Mouse (Mus musculus) heart, embryonic 16.5 days (tissue): ENCODE data around the gene Fut1. TPM values are rescaled to one million over a fixed set of nuclear protein-coding genes. Genes with fewer than 3 reads are reported as not detected.

Experiments used
- ATAC-seq: fragments of 200-750 bp; cut with Nextera tagmentation; replicated peaks from 2 replicates; pipeline ENCODE4 v1.8.0; 2017; ENCODE audit warnings: moderate number of reproducible peaks; ENCODE audit not compliant: insufficient read depth, low FRiP score; ENCODE audit errors: extremely low read depth
- H3K27ac ChIP-seq: fragments of 300-500 bp; sonication (generic); 2 replicates; pipeline ENCODE4 v1.5.1; 2014; ENCODE audit warnings: mild to moderate bottlenecking, low read length, control low read depth, moderate library complexity
- H3K27me3 ChIP-seq: fragments of 300-500 bp; sonication (generic); 2 replicates; pipeline ENCODE4 v1.6.1; 2014; ENCODE audit warnings: low read length, mixed read lengths; ENCODE audit not compliant: control insufficient read depth, insufficient read depth
- H3K36me3 ChIP-seq: fragments of 300-500 bp; sonication (generic); 2 replicates; pipeline ENCODE4 v1.6.1; 2014; ENCODE audit not compliant: control insufficient read depth, insufficient read depth
- H3K4me1 ChIP-seq: fragments of 300-500 bp; sonication (generic); 2 replicates; pipeline ENCODE4 v1.6.1; 2014; ENCODE audit warnings: low read length, mixed read lengths; ENCODE audit not compliant: control insufficient read depth, insufficient read depth
- H3K4me2 ChIP-seq: fragments of 300-500 bp; sonication (generic); 2 replicates; pipeline ENCODE4 v1.6.1; 2014; ENCODE audit warnings: low read depth, mild to moderate bottlenecking, control low read depth, low read length
- H3K4me3 ChIP-seq: fragments of 300-500 bp; sonication (generic); 2 replicates; pipeline ENCODE4 v1.5.1; 2014; ENCODE audit warnings: mild to moderate bottlenecking, control low read depth, low read length
- H3K9ac ChIP-seq: fragments of 300-500 bp; sonication (generic); 2 replicates; pipeline ENCODE4 v1.6.1; 2014; ENCODE audit warnings: low read length, control low read depth
- H3K9me3 ChIP-seq: fragments of 300-500 bp; sonication (generic); replicated peaks from 2 replicates; pipeline ENCODE4 v1.6.1; 2016; ENCODE audit warnings: low read length; ENCODE audit not compliant: control insufficient read depth
- WGBS: fragments of 180-500 bp; shearing (Covaris S2); extraction: QIAGEN DNeasy Blood & Tissue Kit; methylation state at CpG from one replicate; pipeline ENCODE4 v1.1.7; 2014; 5-methylcytosine and 5-hydroxymethylcytosine counted together
- polyA plus RNA-seq: library from polyadenylated mRNA; unstranded; fragments of >200 nt; fragmentation: Nextera tagmentation; extraction: Ambion mirVana; gene quantifications from 2 replicates; pipeline ENCODE4 v1.2.1, GENCODE M21; 2015

Gene Fut1
- polyA plus RNA-seq, 1 experiment from 2014 or later = 0.83 TPM

DNA sequence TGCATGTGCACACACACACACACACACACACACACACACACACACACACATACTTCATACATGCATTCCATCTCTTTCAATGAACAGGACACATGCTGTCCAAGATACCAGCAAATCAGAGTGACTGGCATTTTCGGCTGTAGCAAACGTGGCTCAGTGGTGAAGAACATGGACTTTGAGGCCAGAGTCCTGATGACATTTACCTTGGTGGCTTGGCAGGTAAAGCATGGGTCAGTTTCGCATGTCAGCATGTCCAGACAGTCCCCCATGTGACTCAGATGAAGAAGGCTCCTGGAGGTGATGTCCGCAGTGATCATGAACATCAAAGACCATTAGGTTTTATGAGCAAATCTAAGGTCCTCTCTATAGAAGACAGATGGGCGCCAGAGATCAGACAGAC, 20.1 kb upstream of the Fut1 start:
- no peak overlapping the region for H3K9ac ChIP-seq
- H3K27ac ChIP-seq = no peak overlapping the region
- no peaks in the 10 kb centered on the region for H3K36me3 ChIP-seq
- 84% methylated on average over 5 of the region's 5 CpGs for WGBS
- no peak for ATAC-seq
- no peaks in the 10 kb centered on the region for H3K9me3 ChIP-seq
- no peaks in the 10 kb centered on the region; the same call in 1 of the 2 replicates for H3K4me1 ChIP-seq
- H3K4me3 ChIP-seq = no peak overlapping the region
- no peaks in the 10 kb centered on the region for H3K27me3 ChIP-seq
- H3K4me2 ChIP-seq = no peak overlapping the region

DNA sequence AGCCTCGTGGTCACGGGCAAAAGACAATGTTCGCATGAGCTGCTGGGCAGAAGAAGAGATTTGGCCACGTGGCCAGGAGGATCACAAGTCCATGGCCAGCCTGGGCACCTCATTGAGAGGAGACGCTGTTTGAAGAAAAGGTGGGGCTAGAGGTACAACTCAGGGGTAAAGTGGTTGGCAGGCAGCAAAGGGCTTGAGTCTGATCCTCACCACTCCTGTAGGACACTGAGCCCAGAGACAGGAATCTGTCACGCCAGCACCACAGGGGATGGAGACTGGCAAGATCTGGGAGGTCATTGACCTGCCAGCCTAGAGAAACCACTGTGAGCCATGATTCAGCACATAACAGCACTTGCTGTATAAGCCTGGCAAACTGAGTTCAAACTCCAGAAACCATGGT, 19.6 kb upstream of the Fut1 start:
- Histone ChIP-seq H3K4me1 (no peaks in the 10 kb centered on the region; the same call in 1 of the 2 replicates), H3K9me3 (no peaks in the 10 kb centered on the region), H3K27ac (no peak overlapping the region), H3K4me3 (no peak overlapping the region), H3K36me3 (no peaks in the 10 kb centered on the region), H3K4me2 (no peak overlapping the region), H3K9ac (no peak overlapping the region), H3K27me3 (no peaks in the 10 kb centered on the region)
- ATAC-seq = no peak
- 90% methylated on average over 6 of the region's 6 CpGs for WGBS

DNA sequence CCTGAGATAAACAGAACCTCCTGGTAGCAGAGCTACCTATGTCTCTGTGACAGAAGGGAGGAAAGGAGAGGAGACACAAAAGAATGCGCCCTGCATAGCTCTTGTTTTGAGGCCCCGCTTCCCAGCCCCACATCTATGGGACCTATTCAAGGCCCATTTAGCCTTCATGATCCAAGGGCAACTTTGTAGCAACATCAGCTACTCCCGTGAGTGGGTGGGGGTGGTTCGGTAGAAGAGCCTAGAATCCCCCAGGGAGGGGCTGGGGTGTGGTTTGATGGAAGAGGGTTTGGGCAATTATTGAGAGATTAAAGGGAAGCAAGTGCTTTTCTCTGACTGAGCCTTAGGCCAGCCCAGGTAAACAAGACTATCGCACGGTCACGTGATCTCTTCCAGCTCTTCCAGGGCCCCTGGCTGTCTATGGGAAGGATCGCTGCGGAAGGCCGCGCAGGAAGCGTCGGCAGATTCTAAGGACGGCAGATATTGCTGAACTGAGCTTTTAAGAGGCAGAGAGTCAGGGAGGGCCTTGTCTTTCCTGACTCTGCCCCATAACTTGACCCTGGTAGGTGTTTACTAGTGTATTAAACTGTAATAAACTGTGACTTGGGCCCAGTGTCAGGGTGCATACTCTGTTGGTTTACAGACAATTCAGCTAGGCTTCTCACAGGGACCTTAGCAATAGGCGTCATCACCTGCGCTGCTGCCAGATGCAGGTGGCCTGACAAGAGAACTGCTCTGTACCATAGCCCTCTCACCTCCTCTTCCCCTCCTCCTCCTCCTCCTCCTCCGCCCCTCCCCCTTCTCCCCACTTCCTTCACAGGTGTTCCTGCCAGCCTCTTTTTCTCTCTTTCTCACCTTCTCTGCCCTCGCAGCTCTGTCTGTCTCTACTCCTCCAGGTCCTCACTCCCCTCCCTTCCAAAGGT, 17.9 kb upstream of the Fut1 start:
- no peak overlapping the region for H3K27ac ChIP-seq
- H3K9ac ChIP-seq = no peak overlapping the region; the same call in 1 of the 2 replicates
- no peaks in the 10 kb centered on the region for H3K27me3 ChIP-seq
- WGBS = 39% methylated on average over 18 of the region's 18 CpGs
- no peak overlapping the region for H3K4me3 ChIP-seq
- H3K4me2 ChIP-seq = no peak overlapping the region
- ATAC-seq = no peak; the same call in 1 of the 2 replicates
- H3K4me1 ChIP-seq = no peaks in the 10 kb centered on the region; the same call in 1 of the 2 replicates
- no peaks in the 10 kb centered on the region for H3K9me3 ChIP-seq
- H3K36me3 ChIP-seq = no peaks in the 10 kb centered on the region

DNA sequence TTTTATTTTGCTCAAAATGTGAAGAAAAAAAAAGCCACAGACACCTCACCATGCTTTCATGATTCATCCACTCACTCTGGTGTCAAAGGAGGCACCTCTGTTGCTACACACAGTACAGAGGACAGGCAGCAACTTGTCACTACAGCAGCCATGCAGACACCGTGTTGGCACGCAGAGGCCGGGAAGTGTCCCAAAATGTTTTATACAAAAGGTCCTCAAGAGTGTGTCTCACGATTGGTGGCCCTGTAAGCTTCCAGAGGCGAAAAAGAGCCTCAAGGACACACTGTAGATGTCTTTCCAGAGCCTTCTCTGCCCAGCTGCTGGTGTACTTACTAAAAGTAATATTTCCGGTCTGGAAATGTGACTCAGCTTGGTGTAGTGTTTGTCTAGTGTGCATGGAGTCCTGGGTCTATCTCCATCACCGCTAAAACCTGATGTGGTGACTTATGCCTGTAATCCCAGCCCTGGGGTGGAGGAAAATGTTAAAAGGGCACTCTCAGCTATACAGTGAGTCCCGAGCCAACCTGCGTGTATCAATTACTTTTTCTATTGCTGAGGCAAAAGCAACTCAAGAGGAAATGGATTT, 11.3 kb upstream of the Fut1 start:
- Histone ChIP-seq H3K9me3 (no peaks in the 10 kb centered on the region), H3K4me2 (no peak overlapping the region), H3K9ac (no peak overlapping the region), H3K27me3 (no peaks in the 10 kb centered on the region; the same call in 1 of the 2 replicates), H3K4me3 (no peak overlapping the region), H3K36me3 (no peaks in the 10 kb centered on the region), H3K27ac (no peak overlapping the region), H3K4me1 (no peaks in the 10 kb centered on the region)
- WGBS = 62% methylated on average over 9 of the region's 9 CpGs
- no peak for ATAC-seq

DNA sequence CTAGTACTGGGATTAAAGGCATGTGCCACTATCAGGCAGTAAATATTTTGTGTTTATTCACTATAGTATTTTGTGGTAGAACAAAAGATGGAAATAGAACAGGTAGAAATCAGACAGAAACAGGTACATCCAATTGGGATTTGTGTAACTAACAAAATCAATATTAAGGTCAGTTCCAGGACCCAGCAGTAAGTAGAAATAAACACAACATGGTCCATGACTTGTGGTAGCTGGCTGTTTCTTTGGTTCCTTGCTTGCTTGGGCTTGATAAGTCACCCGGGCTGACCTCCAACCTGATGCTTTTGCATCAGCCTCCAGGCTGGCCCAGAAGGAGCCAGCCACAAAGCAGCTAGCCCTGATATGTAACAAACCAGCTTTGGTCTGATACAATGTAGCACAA, 7.6 kb upstream of the Fut1 start:
- H3K27me3 ChIP-seq = no peaks in the 10 kb centered on the region; the same call in 1 of the 2 replicates
- WGBS = 39% methylated on average over 1 of the region's 1 CpGs
- ATAC-seq = no peak

DNA sequence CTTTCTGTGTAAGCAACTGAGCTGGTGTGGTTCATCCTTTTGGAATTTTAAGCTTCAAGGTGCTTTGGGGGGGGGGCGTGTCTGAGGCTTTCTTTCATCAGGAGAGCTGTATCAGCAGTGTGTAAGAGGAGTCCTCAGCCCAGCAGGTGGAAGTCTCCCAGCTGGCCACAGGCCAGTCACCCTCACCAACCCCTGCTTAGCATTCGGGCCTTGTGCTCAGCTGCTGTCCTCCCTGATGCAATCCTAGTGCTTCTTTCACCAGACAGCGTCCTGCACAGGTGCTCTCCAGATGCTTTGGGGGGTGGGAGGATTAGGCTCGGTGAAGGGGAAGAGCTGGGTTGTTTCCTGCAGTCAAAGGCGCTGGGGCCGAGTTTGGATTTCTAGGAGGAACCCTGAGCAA, 812 bp upstream of the Fut1 start:
- no peak overlapping the region for H3K27ac ChIP-seq
- no peaks in the 10 kb centered on the region for H3K36me3 ChIP-seq
- H3K9me3 ChIP-seq = no peaks in the 10 kb centered on the region
- ATAC-seq = 0 out of 2 replicates have a peak, but pooled peaks have one; percentile 23
- WGBS = 24% methylated on average over 6 of the region's 6 CpGs
- no peak overlapping the region for H3K4me2 ChIP-seq
- no peak overlapping the region for H3K9ac ChIP-seq
- H3K4me3 ChIP-seq = no peak overlapping the region
- H3K4me1 ChIP-seq = peaks cover 2% of the 10 kb centered on the region; the same call in 1 of the 2 replicates
- H3K27me3 ChIP-seq = peaks cover 34% of the 10 kb centered on the region

More for the DNA sequence above, 7.6 kb upstream of the Fut1 start:
- no peak overlapping the region for H3K9ac ChIP-seq
- H3K4me3 ChIP-seq = no peak overlapping the region
- no peaks in the 10 kb centered on the region for H3K4me1 ChIP-seq
- no peak overlapping the region for H3K27ac ChIP-seq
- no peaks in the 10 kb centered on the region for H3K9me3 ChIP-seq
- H3K4me2 ChIP-seq = no peak overlapping the region
- H3K36me3 ChIP-seq = no peaks in the 10 kb centered on the region

DNA sequence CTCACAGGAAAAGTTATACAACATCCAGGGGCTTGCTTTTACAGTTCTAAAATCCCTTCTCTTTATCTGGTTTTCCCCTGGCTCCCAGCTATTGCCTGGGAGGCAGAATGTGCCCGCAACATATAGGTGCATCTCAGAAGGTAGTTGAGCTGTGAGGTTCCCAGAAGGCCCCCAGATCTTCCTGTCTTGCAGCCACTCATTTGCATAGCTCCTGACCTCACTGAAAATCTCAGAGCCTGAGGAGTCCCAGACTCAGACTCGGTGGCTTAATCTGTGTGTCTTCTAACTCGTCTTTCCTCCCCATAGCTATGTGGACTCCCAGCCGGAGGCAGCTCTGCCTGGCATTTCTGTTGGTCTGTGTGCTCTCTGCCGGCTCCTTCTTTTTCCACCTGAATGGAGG, 1.2 kb downstream of the Fut1 start:
- Histone ChIP-seq H3K27me3 (peaks cover 34% of the 10 kb centered on the region), H3K9me3 (no peaks in the 10 kb centered on the region), H3K36me3 (no peaks in the 10 kb centered on the region), H3K9ac (no peak overlapping the region), H3K27ac (no peak overlapping the region), H3K4me3 (no peak overlapping the region), H3K4me1 (peaks cover 2% of the 10 kb centered on the region; the same call in 1 of the 2 replicates), H3K4me2 (no peak overlapping the region)
- no peak for ATAC-seq
- WGBS = 75% methylated on average over 5 of the region's 5 CpGs

DNA sequence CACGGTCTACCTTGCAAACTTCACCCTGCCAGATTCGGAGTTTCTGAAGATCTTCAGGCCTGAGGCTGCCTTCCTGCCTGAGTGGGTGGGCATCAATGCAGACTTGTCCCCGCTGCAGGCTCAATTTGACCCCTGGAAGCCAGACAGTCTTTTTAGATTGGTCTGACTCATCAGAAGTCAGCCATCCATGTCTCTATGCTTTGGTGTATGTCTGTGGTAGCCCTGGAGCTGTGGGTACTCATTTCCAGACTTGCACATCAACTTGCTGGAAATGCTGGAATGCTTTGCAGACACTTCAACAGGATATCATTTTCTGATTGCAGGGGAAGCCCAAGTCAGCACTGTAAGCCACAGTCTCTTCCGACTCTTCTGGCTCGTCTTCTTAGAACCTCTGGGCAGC, 2.5 kb downstream of the Fut1 start:
- no peak for ATAC-seq
- no peaks in the 10 kb centered on the region for H3K9me3 ChIP-seq
- H3K9ac ChIP-seq = no peak overlapping the region
- no peak overlapping the region for H3K4me3 ChIP-seq
- H3K27ac ChIP-seq = no peak overlapping the region
- H3K36me3 ChIP-seq = no peaks in the 10 kb centered on the region
- H3K4me2 ChIP-seq = no peak overlapping the region
- H3K27me3 ChIP-seq = peaks cover 34% of the 10 kb centered on the region
- peaks cover 2% of the 10 kb centered on the region; the same call in 1 of the 2 replicates for H3K4me1 ChIP-seq
- 74% methylated on average over 5 of the region's 5 CpGs for WGBS

DNA sequence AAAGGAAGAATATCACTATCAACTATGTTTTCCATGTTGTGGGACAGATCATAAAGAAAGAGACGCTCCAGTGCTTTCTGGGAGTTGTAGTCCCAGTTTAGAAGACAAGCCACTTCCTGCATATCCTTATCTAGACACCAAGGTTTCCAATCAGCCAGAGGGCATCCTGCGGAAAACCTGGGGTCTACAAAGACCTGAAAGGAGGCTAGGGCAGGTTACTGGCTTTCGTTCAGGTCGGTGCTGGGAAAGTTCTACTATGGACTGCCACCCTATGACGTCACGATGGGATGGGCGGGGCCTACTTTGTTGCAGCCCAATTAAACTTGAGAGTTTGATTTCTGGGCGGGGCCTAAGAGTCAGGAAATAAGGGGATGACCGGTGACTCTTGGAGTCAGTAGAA, 4.4 kb downstream of the Fut1 start, which contains the start of gene Izumo1:
Gene Izumo1, plus strand, starts transcription at position 369 of the 400 bp plus-strand sequence.
- peaks cover 27% of the 10 kb centered on the region for H3K27me3 ChIP-seq
- ATAC-seq = no peak
- no peak within 1 kb of the TSS for H3K27ac ChIP-seq
- 23% methylated on average over 9 of the region's 9 CpGs for WGBS
- H3K4me3 ChIP-seq = no peak within 1 kb of the TSS
- no peaks in the 10 kb centered on the region for H3K9me3 ChIP-seq
- peak within 1 kb of the TSS; percentile 8; the same call in 1 of the 2 replicates for H3K4me2 ChIP-seq
- H3K36me3 ChIP-seq = no peaks in the 10 kb centered on the region
- no peak within 1 kb of the TSS for H3K9ac ChIP-seq
- H3K4me1 ChIP-seq = no peaks in the 10 kb centered on the region
